Mouse (Mus musculus): ENCODE data around the gene Smarcad1. TPM values are rescaled to one million over a fixed set of nuclear protein-coding genes. Genes with fewer than 3 reads are reported as not detected.

Smarcad1 gene
- polyA plus RNA-seq, 1 experiment from 2014 or later, result 19.6 TPM

DNA sequence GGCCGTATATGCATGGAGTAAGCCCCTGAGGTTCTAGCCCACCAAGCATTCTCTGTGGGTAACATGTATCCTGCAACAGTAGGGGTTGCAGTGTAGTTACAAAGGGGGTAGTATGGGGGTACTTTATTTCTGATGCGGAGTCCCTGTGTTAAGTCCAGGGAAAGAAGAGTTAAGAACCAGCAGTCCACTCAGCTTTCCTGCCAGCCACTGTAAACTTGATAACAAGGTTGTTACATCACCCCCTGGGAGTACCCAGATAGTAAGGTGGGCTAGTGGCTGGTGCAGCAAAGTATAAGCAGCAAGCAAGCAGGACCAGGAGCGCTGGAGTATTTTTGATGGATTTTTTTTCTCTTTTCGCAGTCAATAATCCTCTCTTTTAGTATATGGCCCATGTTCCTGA is 17.3 kb upstream of the Smarcad1 start:
- WGBS (ENCODE audit: insufficient replicate concordance), result 93% methylated on average over 4 of the region's 4 CpGs
- H3K9me3 ChIP-seq (ENCODE audit: low read length), result no peaks in the 10 kb centered on the region; the same call in 1 of the 2 replicates
- no peaks in the 10 kb centered on the region for H3K27me3 ChIP-seq (ENCODE audit: insufficient read depth, low read length)
- no peak for ATAC-seq
- DNase-seq, result no peak
- H3K9ac ChIP-seq (replicated peaks), result no peak overlapping the region
- no peaks in the 10 kb centered on the region for H3K36me3 ChIP-seq (replicated peaks; ENCODE audit: insufficient read depth, low read length)
- H3K27ac ChIP-seq (ENCODE audit: low read depth), result no peak overlapping the region
- H3K4me3 ChIP-seq (ENCODE audit: low read depth, low read length), result no peak overlapping the region
- no peaks in the 10 kb centered on the region for H3K4me1 ChIP-seq (ENCODE audit: insufficient read depth)
- TF ChIP-seq EP300 (IDR thresholded peaks at IDR 0.05; ENCODE audit: low read depth) (no peak), CTCF (IDR thresholded peaks at IDR 0.05; ENCODE audit: low read depth) (no peak)
- H3K4me2 ChIP-seq (ENCODE audit: low read depth, low read length), result no peak overlapping the region

DNA sequence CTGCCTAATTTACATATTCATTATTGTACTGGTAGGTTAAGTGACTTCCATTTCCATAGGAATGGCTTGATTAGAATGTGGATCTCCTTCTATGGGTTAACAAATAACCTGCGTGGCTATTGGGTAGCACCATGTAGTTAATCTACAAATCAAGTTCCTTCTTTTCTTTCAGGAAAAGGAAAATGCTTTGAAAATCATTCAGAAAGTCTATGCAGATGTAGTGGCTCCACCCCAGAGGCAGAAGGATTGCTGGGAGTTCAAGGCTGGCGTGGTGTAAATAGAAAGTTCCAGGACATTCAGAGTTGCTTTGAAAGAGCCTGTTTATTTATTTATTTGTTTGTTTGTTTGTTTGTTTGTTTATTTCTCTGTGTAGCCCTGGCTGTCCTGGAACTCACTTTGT is 7.7 kb upstream of the Smarcad1 start:
- 72% methylated on average over 2 of the region's 2 CpGs for WGBS (ENCODE audit: insufficient replicate concordance)
- H3K4me1 ChIP-seq (ENCODE audit: insufficient read depth), result no peaks in the 10 kb centered on the region
- no peaks in the 10 kb centered on the region for H3K9me3 ChIP-seq (ENCODE audit: low read length)
- H3K27me3 ChIP-seq (ENCODE audit: insufficient read depth, low read length), result no peaks in the 10 kb centered on the region
- H3K9ac ChIP-seq (replicated peaks), result no peak overlapping the region
- no peak for DNase-seq
- H3K4me3 ChIP-seq (ENCODE audit: low read depth, low read length), result no peak overlapping the region
- no peak overlapping the region for H3K4me2 ChIP-seq (ENCODE audit: low read depth, low read length)
- H3K27ac ChIP-seq (ENCODE audit: low read depth), result no peak overlapping the region
- no peak for ATAC-seq
- no peaks in the 10 kb centered on the region for H3K36me3 ChIP-seq (replicated peaks; ENCODE audit: insufficient read depth, low read length)
- no peak for TF ChIP-seq CTCF (IDR thresholded peaks at IDR 0.05; ENCODE audit: low read depth)
- TF ChIP-seq EP300 (IDR thresholded peaks at IDR 0.05; ENCODE audit: low read depth), result no peak

- Histone ChIP-seq H3K9me3 (ENCODE audit: low read length) (no peaks in the 10 kb centered on the region), H3K36me3 (replicated peaks; ENCODE audit: insufficient read depth, low read length) (no peaks in the 10 kb centered on the region), H3K4me3 (ENCODE audit: low read depth, low read length) (no peak overlapping the region), H3K4me2 (ENCODE audit: low read depth, low read length) (no peak overlapping the region), H3K9ac (replicated peaks) (no peak overlapping the region), H3K27me3 (ENCODE audit: insufficient read depth, low read length) (no peaks in the 10 kb centered on the region), H3K4me1 (ENCODE audit: insufficient read depth) (no peaks in the 10 kb centered on the region), H3K27ac (ENCODE audit: low read depth) (no peak overlapping the region)
- DNase-seq (no peak), ATAC-seq (no peak)
- TF ChIP-seq EP300 (IDR thresholded peaks at IDR 0.05; ENCODE audit: low read depth) (no peak), CTCF (IDR thresholded peaks at IDR 0.05; ENCODE audit: low read depth) (no peak)
- WGBS (ENCODE audit: insufficient replicate concordance), result 71% methylated on average over 2 of the region's 2 CpGs
Measured at GRCm38 (mm10) chr6:65035469-65035868, 6.9 kb upstream of the Smarcad1 start.

DNA sequence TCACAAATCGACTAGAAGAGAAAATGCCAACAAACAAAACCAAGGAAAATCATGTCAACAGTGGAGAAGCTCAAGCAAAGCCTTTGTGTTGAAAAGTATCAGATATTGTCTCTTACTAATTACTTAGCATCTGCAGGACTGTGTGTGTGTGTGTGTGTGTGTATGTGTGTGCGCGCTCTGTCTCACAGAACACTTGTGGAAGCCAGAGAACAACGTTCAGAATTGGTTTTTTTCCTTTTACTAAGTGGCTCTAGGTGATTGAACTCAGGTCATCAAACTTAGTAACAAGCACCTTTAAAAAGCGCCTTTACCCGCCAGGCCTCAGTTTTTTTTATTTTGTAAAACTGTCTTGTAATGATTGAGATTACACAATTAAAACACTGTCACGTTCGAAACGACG is 451 bp upstream of the Smarcad1 start:
- Histone ChIP-seq H3K36me3 (replicated peaks; ENCODE audit: insufficient read depth, low read length) (peaks cover 21% of the 10 kb centered on the region), H3K27ac (ENCODE audit: low read depth) (no peak overlapping the region), H3K4me3 (ENCODE audit: low read depth, low read length) (peak overlapping the region; percentile 92), H3K4me1 (ENCODE audit: insufficient read depth) (peaks cover 8% of the 10 kb centered on the region), H3K4me2 (ENCODE audit: low read depth, low read length) (peak overlapping the region; percentile 93), H3K9me3 (ENCODE audit: low read length) (no peaks in the 10 kb centered on the region), H3K9ac (replicated peaks) (no peak overlapping the region; the same call in 1 of the 2 replicates), H3K27me3 (ENCODE audit: insufficient read depth, low read length) (no peaks in the 10 kb centered on the region)
- no peak for ATAC-seq
- TF ChIP-seq EP300 (IDR thresholded peaks at IDR 0.05; ENCODE audit: low read depth), result no peak
- no peak for DNase-seq
- WGBS (ENCODE audit: insufficient replicate concordance), result 41% methylated on average over 10 of the region's 10 CpGs

DNA sequence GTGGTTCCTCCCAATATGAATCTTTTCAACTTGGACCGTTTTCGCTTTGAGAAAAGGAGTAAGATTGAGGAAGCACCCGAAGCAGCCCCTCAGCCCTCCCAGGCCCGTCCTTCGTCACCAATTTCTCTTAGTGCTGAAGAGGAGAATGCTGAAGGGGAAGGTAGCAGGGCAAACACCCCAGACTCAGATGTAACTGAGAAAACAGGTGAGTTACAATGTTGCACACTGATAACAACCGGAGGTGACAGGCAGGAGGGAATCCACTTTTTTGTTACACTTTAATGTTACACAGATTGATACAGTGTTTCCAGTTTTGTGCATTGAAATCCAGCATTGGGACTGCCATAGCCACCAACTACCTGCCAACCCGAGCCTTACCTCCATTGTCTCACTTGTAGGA is 858 bp downstream of the Smarcad1 start:
- Histone ChIP-seq H3K27me3 (ENCODE audit: insufficient read depth, low read length) (no peaks in the 10 kb centered on the region), H3K9me3 (ENCODE audit: low read length) (no peaks in the 10 kb centered on the region), H3K4me3 (ENCODE audit: low read depth, low read length) (peak overlapping the region; percentile 92), H3K27ac (ENCODE audit: low read depth) (peak overlapping the region; percentile 91), H3K36me3 (replicated peaks; ENCODE audit: insufficient read depth, low read length) (peaks cover 21% of the 10 kb centered on the region), H3K4me1 (ENCODE audit: insufficient read depth) (peaks cover 8% of the 10 kb centered on the region), H3K4me2 (ENCODE audit: low read depth, low read length) (peak overlapping the region; percentile 93), H3K9ac (replicated peaks) (peak overlapping the region; percentile 97)
- no peak for DNase-seq
- no peak for TF ChIP-seq EP300 (IDR thresholded peaks at IDR 0.05; ENCODE audit: low read depth)
- TF ChIP-seq CTCF (IDR thresholded peaks at IDR 0.05; ENCODE audit: low read depth), result no peak
- ATAC-seq, result peak; percentile 10; the same call in 1 of the 2 replicates
- 9% methylated on average over 7 of the region's 7 CpGs for WGBS (ENCODE audit: insufficient replicate concordance)

GRCm38 (mm10) chr6:65049100-65049499 is 6.7 kb downstream of the Smarcad1 start:
- Histone ChIP-seq H3K9ac (replicated peaks) (no peak overlapping the region), H3K4me3 (ENCODE audit: low read depth, low read length) (no peak overlapping the region), H3K36me3 (replicated peaks; ENCODE audit: insufficient read depth, low read length) (peaks cover 34% of the 10 kb centered on the region), H3K4me1 (ENCODE audit: insufficient read depth) (no peaks in the 10 kb centered on the region), H3K27ac (ENCODE audit: low read depth) (no peak overlapping the region), H3K9me3 (ENCODE audit: low read length) (no peaks in the 10 kb centered on the region), H3K27me3 (ENCODE audit: insufficient read depth, low read length) (no peaks in the 10 kb centered on the region), H3K4me2 (ENCODE audit: low read depth, low read length) (no peak overlapping the region)
- 87% methylated on average over 4 of the region's 4 CpGs for WGBS (ENCODE audit: insufficient replicate concordance)
- TF ChIP-seq CTCF (IDR thresholded peaks at IDR 0.05; ENCODE audit: low read depth) (peak; percentile 46), EP300 (IDR thresholded peaks at IDR 0.05; ENCODE audit: low read depth) (no peak)
- ATAC-seq, result no peak
- no peak for DNase-seq

DNA sequence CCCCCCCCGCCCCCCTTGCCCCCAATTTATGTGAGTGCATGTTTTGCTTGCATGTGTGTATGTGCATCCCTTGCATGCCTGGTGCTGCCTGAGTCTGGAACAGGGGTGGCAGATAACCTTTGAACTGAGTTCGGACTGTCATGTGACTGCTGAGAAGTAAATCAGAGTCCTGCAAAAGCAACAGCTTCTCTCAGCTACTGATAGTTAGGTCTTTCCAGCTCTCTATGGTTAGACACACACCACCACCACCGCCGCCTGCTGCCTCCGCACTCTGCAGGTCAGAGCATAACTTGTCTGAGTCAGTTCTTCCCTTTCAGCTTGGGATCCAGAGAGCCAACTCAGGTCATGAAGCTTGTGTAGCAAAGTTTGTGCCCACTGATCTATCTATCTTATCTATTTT is 14.2 kb downstream of the Smarcad1 start:
- Histone ChIP-seq H3K4me1 (ENCODE audit: insufficient read depth) (no peaks in the 10 kb centered on the region), H3K27me3 (ENCODE audit: insufficient read depth, low read length) (no peaks in the 10 kb centered on the region), H3K4me3 (ENCODE audit: low read depth, low read length) (no peak overlapping the region), H3K36me3 (replicated peaks; ENCODE audit: insufficient read depth, low read length) (peaks cover 31% of the 10 kb centered on the region), H3K4me2 (ENCODE audit: low read depth, low read length) (no peak overlapping the region), H3K9me3 (ENCODE audit: low read length) (no peaks in the 10 kb centered on the region), H3K9ac (replicated peaks) (no peak overlapping the region), H3K27ac (ENCODE audit: low read depth) (no peak overlapping the region)
- DNase-seq (no peak), ATAC-seq (no peak)
- TF ChIP-seq EP300 (IDR thresholded peaks at IDR 0.05; ENCODE audit: low read depth), result no peak
- no peak for TF ChIP-seq CTCF (IDR thresholded peaks at IDR 0.05; ENCODE audit: low read depth)
- 81% methylated on average over 5 of the region's 5 CpGs for WGBS (ENCODE audit: insufficient replicate concordance)
